Mouse (Mus musculus): ENCODE measurements around the gene Zdhhc4. TPM values are rescaled to one million over a fixed set of nuclear protein-coding genes. Genes with fewer than 3 reads are reported as not detected.

Gene Zdhhc4
- polyA plus RNA-seq (2012; rRNA removed) (67.2 and 92.8 TPM in 2 replicates), polyA plus RNA-seq (2014; fragmentation: Nextera tagmentation; extraction: Ambion mirVana) (85.2 and 86.3 TPM in 2 replicates)

GRCm38 (mm10) chr5:143328690-143329495, at the start of gene Zdhhc4:
TSS of gene Zdhhc4 (minus strand) at chr5:143329256.
- no peaks in the 10 kb centered on the region for H3K27me3 ChIP-seq (ENCODE audit: control insufficient read depth, insufficient read depth, low read length)
- peak within 1 kb of the TSS; percentile 94 for H3K4me3 ChIP-seq (replicated peaks; ENCODE audit: low read length)
- no peaks in the 10 kb centered on the region for H3K9me3 ChIP-seq (ENCODE audit: control insufficient read depth, low read length)
- peaks cover 32% of the 10 kb centered on the region for H3K36me3 ChIP-seq (ENCODE audit: control insufficient read depth, insufficient read depth, low read length)
- under 1% methylated on average over 54 of the region's 57 CpGs for WGBS
- H3K9ac ChIP-seq (ENCODE audit: low read depth, low read length, severe bottlenecking), result peak within 1 kb of the TSS; percentile 84
- peak within 1 kb of the TSS; percentile 80 for H3K4me2 ChIP-seq (replicated peaks; ENCODE audit: low read depth, low read length, severe bottlenecking)
- H3K4me1 ChIP-seq (ENCODE audit: control insufficient read depth, insufficient read depth, low read length), result peaks cover 12% of the 10 kb centered on the region; the same call in 1 of the 2 replicates
- 0 out of 2 replicates have a peak, but pooled peaks have one; percentile 56 for TF ChIP-seq POLR2A (IDR thresholded peaks at IDR 0.05; ENCODE audit: borderline replicate concordance, extremely low read depth, insufficient read depth, insufficient read length)
- peak within 1 kb of the TSS; percentile 49; the same call in 1 of the 2 replicates for H3K27ac ChIP-seq (replicated peaks; ENCODE audit: low read depth, low read length)
- peak; percentile 82 for ATAC-seq (ENCODE audit: low FRiP score, low read depth)
- DNase-seq (ENCODE audit: low spot score), result peak; percentile 89

- no peaks in the 10 kb centered on the region for H3K9me3 ChIP-seq (ENCODE audit: control insufficient read depth, low read length)
- no peak for TF ChIP-seq POLR2A (IDR thresholded peaks at IDR 0.05; ENCODE audit: borderline replicate concordance, extremely low read depth, insufficient read depth, insufficient read length)
- H3K4me2 ChIP-seq (replicated peaks; ENCODE audit: low read depth, low read length, severe bottlenecking), result no peak overlapping the region
- H3K4me1 ChIP-seq (ENCODE audit: control insufficient read depth, insufficient read depth, low read length), result no peaks in the 10 kb centered on the region
- H3K27ac ChIP-seq (replicated peaks; ENCODE audit: low read depth, low read length), result no peak overlapping the region
- H3K4me3 ChIP-seq (replicated peaks; ENCODE audit: low read length), result no peak overlapping the region
- H3K27me3 ChIP-seq (ENCODE audit: control insufficient read depth, insufficient read depth, low read length), result peaks cover 45% of the 10 kb centered on the region
- H3K36me3 ChIP-seq (ENCODE audit: control insufficient read depth, insufficient read depth, low read length), result no peaks in the 10 kb centered on the region
- ATAC-seq (ENCODE audit: low FRiP score, low read depth), result no peak
- DNase-seq (ENCODE audit: low spot score), result no peak
- WGBS, result 88% methylated on average over 4 of the region's 4 CpGs
- H3K9ac ChIP-seq (ENCODE audit: low read depth, low read length, severe bottlenecking), result no peak overlapping the region
Observed at GRCm38 (mm10) chr5:143376156-143376555, 47.1 kb upstream of the Zdhhc4 start.

GRCm38 (mm10) chr5:143375242-143375641, 46.2 kb upstream of the Zdhhc4 start:
- H3K9me3 ChIP-seq (ENCODE audit: control insufficient read depth, low read length), result no peaks in the 10 kb centered on the region
- H3K36me3 ChIP-seq (ENCODE audit: control insufficient read depth, insufficient read depth, low read length), result no peaks in the 10 kb centered on the region
- peak overlapping the region; percentile 28 for H3K4me2 ChIP-seq (replicated peaks; ENCODE audit: low read depth, low read length, severe bottlenecking)
- no peak for TF ChIP-seq POLR2A (IDR thresholded peaks at IDR 0.05; ENCODE audit: borderline replicate concordance, extremely low read depth, insufficient read depth, insufficient read length)
- 10% methylated on average over 21 of the region's 21 CpGs for WGBS
- H3K9ac ChIP-seq (ENCODE audit: low read depth, low read length, severe bottlenecking), result no peak overlapping the region
- no peak overlapping the region for H3K27ac ChIP-seq (replicated peaks; ENCODE audit: low read depth, low read length)
- peaks cover 54% of the 10 kb centered on the region for H3K27me3 ChIP-seq (ENCODE audit: control insufficient read depth, insufficient read depth, low read length)
- DNase-seq (ENCODE audit: low spot score), result peak; percentile 38
- H3K4me1 ChIP-seq (ENCODE audit: control insufficient read depth, insufficient read depth, low read length), result no peaks in the 10 kb centered on the region
- H3K4me3 ChIP-seq (replicated peaks; ENCODE audit: low read length), result no peak overlapping the region; the same call in 1 of the 2 replicates
- ATAC-seq (ENCODE audit: low FRiP score, low read depth), result no peak

- Histone ChIP-seq H3K36me3 (ENCODE audit: control insufficient read depth, insufficient read depth, low read length) (no peaks in the 10 kb centered on the region), H3K4me3 (replicated peaks; ENCODE audit: low read length) (peak overlapping the region; percentile 27), H3K9me3 (ENCODE audit: control insufficient read depth, low read length) (no peaks in the 10 kb centered on the region), H3K9ac (ENCODE audit: low read depth, low read length, severe bottlenecking) (0 out of 2 replicates have a peak overlapping the region, but pooled peaks have one; percentile 25), H3K4me2 (replicated peaks; ENCODE audit: low read depth, low read length, severe bottlenecking) (peak overlapping the region; percentile 56), H3K27ac (replicated peaks; ENCODE audit: low read depth, low read length) (no peak overlapping the region), H3K4me1 (ENCODE audit: control insufficient read depth, insufficient read depth, low read length) (no peaks in the 10 kb centered on the region), H3K27me3 (ENCODE audit: control insufficient read depth, insufficient read depth, low read length) (peaks cover 78% of the 10 kb centered on the region)
- WGBS, result 2% methylated on average over 34 of the region's 35 CpGs
- ATAC-seq (ENCODE audit: low FRiP score, low read depth) (no peak), DNase-seq (ENCODE audit: low spot score) (no peak)
- no peak for TF ChIP-seq POLR2A (IDR thresholded peaks at IDR 0.05; ENCODE audit: borderline replicate concordance, extremely low read depth, insufficient read depth, insufficient read length)
Observed at GRCm38 (mm10) chr5:143372818-143373217, 43.8 kb upstream of the Zdhhc4 start.

- Histone ChIP-seq H3K27ac (replicated peaks; ENCODE audit: low read depth, low read length) (no peak overlapping the region), H3K36me3 (ENCODE audit: control insufficient read depth, insufficient read depth, low read length) (no peaks in the 10 kb centered on the region), H3K4me3 (replicated peaks; ENCODE audit: low read length) (no peak overlapping the region), H3K4me2 (replicated peaks; ENCODE audit: low read depth, low read length, severe bottlenecking) (no peak overlapping the region), H3K9me3 (ENCODE audit: control insufficient read depth, low read length) (no peaks in the 10 kb centered on the region), H3K4me1 (ENCODE audit: control insufficient read depth, insufficient read depth, low read length) (no peaks in the 10 kb centered on the region), H3K9ac (ENCODE audit: low read depth, low read length, severe bottlenecking) (no peak overlapping the region), H3K27me3 (ENCODE audit: control insufficient read depth, insufficient read depth, low read length) (peaks cover 88% of the 10 kb centered on the region)
- WGBS, result 48% methylated on average over 3 of the region's 4 CpGs
- DNase-seq (ENCODE audit: low spot score) (no peak), ATAC-seq (ENCODE audit: low FRiP score, low read depth) (no peak)
- TF ChIP-seq POLR2A (IDR thresholded peaks at IDR 0.05; ENCODE audit: borderline replicate concordance, extremely low read depth, insufficient read depth, insufficient read length), result no peak
Observed at GRCm38 (mm10) chr5:143371146-143371510, 42.1 kb upstream of the Zdhhc4 start.

All from limb, embryonic 14.5 days (tissue).